Mouse (Mus musculus) layer of hippocampus, postnatal 14 days (tissue): Measurements from ENCODE around the gene Ctse. TPM values are rescaled to one million over a fixed set of nuclear protein-coding genes. Genes with fewer than 3 reads are reported as not detected.
A peak's percentile ranks its signal among the peaks of the same experiment; 100 is the strongest.
"Not testable (repeated sequence)": the region's sequence is repeated elsewhere in the genome, so short reads cannot be mapped to it uniquely, and the experiment has no call there.

ENCODE experiments used
- DNase-seq, 2 experiments: peaks; one replicate each; pipeline ENCODE4 v3.0.0; 2021 to 2022; ENCODE audit warnings: low spot score in 2 of 2, mixed read lengths in 1 of 2
- long read RNA-seq, 2 experiments: library from polyadenylated mRNA; stranded (forward); transcript quantifications; one replicate each; pipeline ENCODE4 v2.0.0; 2021
- total RNA-seq, 2 experiments: library from RNA; stranded (reverse); gene quantifications; 2 replicates each; pipeline ENCODE4 v1.2.3; 2021

Ctse gene
- not detected for total RNA-seq
- long read RNA-seq, experiment 1 = 0 reads
- long read RNA-seq, experiment 2 = 0 reads

DNA sequence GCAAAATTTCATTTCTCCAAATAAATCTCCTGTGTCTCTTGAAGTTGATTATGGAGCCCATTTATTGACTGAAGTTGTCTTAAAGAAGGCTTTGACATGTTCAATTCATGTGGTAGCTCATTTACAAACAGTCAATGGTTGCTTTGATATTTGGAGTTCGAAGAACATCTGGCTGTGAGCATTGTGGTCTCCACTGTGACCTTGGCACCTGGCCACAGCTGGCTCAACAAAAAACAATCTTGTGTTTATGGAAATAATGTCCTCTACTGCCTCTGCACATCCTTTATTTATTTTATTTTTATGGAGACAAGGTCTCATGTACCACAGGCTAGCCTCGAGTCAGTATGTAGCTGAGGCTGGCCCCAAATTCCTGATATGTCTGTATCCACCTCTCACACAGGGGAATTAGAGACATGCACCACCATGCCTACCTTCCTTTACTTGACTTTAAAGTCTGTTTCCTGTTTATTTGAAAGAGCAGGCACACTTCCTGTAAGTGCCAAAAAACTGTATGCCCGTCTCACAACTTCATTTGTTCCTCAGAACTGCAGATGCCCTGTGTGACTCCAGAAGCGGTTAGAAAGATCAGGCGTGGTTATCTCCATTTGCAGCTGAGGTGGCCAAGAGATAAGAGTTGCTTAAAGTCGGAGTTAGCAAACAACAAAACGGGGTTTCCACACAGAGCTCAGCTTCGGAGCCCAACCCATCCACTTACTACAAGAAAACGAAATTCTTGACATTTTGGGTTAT lies at the start of gene Ctse:
TSS of gene Ctse (plus strand) at position 516 of the 750 bp plus-strand sequence.
- no peak for DNase-seq

- no peak for DNase-seq
Measured at GRCm38 (mm10) chr1:131598905-131599304, 39.2 kb upstream of the Ctse start, which contains the start of gene Avpr1b. Gene Avpr1b (plus strand): TSS chr1:131599239.

DNA sequence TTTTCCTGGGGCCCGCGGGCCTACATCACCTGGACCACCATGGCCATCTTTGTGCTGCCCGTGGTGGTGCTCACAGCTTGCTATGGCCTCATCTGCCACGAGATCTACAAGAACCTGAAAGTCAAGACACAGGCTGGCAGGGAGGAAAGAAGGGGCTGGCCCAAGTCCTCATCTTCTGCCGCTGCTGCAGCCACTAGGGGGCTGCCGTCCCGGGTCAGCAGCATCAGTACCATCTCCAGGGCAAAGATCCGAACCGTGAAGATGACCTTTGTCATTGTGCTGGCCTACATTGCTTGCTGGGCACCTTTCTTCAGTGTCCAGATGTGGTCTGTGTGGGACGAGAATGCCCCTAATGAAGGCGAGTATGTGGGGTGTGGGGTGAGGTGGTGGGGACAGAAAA lies 37.8 kb upstream of the Ctse start:
- DNase-seq = no peak

DNA sequence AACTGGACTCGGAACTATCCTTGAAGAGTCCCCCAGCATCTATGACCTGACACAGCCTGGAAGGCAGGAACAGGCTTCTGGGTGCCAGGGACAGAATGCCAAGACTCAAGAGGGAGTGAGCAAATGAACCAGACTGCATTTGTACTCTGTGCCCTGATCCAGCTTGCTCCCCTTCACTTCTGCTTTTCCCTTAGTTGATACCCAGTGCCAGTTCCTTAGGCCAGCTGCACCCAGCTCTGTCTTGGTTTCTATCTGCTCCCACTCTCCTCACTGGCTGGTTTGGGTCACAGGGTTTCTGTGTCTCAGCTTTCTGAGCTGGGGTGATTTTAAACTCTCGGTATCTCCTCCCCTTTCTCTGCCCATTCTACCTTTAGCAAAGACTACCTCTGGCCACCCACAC lies 31.4 kb upstream of the Ctse start:
- DNase-seq = no peak

DNA sequence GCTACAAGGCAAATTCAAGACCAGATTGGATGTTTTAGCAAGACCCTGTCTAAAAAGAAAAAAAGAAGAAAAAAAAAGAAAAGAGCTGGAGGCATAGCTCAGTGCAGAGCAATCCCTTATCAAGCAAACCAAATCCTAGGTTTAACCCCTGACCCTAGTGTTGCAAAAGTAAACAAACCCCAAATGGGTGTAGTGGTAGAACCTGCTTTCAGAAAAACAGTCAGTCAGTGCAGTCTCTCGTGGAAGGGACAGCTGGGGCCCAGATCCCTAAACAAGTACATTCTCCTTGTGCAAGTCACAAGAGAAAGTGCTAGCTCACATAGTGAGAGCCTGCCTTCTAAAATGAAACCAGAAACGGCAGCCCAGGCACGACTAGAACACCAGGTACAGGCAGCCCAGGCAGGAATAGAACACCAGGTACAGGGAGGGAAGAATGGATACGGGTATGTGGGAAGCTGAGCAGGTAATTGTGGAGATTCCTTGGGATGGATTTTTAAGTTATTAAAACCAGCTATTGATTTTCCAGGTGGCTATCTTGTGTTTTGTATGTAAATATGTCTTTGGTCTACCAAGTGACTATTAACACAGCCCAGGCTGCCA lies 25.4 kb upstream of the Ctse start:
- DNase-seq = no peak

DNA sequence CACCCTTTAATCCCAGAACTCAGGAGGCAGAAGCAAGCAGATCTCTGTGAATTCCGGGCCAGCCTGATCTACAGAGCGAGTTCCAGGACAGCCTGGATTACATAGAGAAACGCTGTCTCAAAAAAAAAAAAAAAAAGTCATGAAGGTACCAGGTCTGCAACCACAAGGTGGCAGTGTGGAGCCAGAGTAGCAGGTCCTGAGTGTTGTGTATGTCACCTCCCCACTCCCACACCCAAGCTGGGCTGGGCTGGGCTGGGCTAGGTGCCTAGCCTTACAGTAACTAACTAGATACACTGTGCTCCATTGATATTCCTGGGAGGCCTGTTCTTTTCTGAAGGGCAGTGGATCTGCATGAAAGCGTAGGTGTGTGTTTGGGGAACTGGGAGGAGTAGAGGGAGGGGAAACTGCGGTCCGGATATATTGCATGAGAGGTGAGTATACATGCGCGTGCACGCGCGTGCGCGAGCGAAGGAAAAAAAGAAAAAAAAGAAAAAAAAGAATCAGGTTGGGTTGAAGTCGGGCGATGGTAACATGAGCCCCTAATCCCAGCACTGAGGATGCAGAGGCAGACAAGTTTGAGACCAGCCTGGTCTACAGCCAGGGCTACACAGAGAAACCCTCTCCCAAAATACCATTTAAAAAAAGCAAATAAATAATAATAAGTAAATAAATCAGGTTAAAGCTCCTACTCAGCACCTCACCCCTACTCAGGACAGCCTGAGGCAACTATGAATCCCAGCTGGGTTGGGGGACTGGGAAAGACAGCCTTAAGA lies 24.6 kb upstream of the Ctse start:
- DNase-seq = peak; percentile 59 to 70

GRCm38 (mm10) chr1:131614641-131615040 lies 23.5 kb upstream of the Ctse start:
- no peak for DNase-seq

- no peak for DNase-seq
Measured at GRCm38 (mm10) chr1:131616131-131616530, 22.0 kb upstream of the Ctse start.

DNA sequence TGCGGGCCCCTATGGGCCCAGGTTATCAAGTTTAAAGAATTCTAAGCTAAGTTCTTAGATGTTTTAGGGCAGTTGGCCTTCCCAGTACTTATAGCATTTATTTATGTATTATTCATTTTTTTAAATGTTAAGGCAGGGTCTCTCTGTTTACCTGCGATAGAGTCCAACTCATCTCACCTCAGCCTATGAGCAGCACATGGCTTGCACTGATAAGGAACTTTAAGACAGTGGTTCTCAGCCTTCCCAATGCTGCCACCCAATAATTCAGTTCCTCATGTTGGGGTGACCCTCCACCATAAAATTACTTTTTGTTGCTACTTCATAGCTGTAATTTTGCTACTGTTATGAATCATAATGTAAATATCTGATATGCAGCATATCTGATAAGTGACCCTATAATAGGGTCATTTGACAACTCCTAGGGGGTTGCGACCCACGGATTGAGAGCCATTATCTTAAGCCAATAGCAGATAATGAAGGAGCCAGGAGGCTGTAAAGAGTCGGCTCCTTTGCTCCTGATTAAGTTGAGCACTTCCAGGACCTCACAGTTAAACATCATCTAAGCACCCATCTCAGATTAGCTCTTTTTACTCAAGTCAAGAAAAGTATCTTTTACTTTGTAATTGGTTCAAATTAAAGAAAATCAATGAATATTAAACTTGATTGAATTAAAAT lies 21.4 kb upstream of the Ctse start:
- DNase-seq = no peak

GRCm38 (mm10) chr1:131618576-131618975 lies 19.5 kb upstream of the Ctse start:
- DNase-seq = no peak

- DNase-seq = no peak
Measured at GRCm38 (mm10) chr1:131619348-131619747, 18.8 kb upstream of the Ctse start.

- DNase-seq = no peak
Measured at GRCm38 (mm10) chr1:131623644-131624043, 14.5 kb upstream of the Ctse start.

- no peak for DNase-seq
Measured at GRCm38 (mm10) chr1:131624175-131624835, 13.8 kb upstream of the Ctse start.

DNA sequence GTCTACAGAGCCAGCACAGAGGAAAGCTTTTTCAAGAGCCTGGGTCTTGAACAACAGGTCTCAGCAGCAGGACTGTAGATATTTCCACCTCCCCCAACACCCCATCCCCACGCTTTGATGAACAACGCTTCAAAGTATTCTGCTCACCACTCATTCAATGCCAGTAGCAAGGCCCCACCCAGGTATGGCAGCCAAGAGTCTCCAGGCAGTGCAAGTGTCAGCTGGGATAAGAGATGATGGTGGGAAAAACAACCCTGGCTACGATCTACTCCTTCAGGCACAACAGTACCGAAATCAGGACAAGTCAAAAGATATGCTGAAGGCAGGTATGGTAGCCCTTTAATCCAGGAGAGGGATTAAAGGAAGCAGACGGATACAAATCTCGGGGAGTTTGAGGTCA lies 11.9 kb upstream of the Ctse start:
- DNase-seq = no peak

DNA sequence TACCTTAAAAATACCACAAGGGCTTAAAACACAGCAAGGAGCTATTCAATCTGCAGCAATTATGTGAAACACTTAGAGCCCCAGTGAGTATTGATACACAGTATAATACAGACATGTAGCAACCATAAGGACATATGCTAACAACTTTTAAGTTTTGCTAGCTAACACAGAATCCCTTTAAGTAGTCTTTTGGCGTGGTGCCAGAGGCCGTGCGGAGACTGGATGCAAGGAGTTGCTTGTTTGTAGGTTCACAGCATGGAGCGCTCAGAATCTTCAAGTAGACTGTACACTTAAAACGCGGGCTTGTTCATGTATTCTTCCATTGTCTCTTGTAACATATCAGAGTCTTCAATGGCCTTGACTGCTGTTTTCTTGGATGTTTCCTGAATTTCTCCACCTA lies 5.9 kb upstream of the Ctse start:
- not testable (repeated sequence) for DNase-seq

DNA sequence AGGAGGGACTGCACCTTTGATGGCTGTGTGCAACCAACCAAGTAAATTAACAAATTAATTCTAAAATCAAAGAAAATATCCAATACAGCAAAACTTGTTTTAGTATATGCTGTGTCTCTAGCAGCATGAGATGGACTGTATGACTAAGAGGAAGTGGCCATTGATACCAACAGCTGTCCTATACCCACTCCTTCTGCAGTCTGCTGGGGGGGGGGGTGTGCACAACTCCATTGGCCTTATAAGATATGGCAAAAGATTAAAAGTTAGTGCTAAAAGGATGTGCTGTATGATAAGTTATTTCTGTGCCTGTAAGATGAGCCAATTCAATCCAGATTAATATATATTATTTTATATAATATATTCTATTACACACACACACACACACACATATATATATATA lies 3.6 kb upstream of the Ctse start:
- DNase-seq = no peak

GRCm38 (mm10) chr1:131638541-131639421 lies 675 bp downstream of the Ctse start:
- no peak for DNase-seq

- no peak for DNase-seq
Measured at GRCm38 (mm10) chr1:131640062-131640461, 2.0 kb downstream of the Ctse start.

- DNase-seq = no peak
Measured at GRCm38 (mm10) chr1:131641565-131641964, 3.5 kb downstream of the Ctse start.

DNA sequence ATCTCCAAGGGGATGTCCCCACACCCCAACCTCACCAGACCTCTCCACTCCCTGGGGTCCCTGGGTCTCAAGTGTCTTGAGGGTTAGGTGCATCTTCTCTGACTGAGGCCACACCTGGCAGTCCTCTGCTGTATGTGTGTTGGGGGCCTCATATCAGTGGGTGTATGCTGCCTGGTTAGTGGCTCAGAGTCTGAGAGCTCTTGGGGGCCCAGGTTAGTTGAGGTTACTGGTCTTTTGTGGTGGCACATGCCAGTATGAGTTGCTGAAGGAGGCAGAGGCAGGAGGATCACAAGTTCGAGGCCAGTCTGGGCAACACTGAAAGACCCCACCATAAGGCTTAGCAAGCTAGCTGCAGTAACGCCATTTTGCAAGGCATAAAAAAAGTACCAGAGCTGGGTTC lies 4.1 kb downstream of the Ctse start:
- no peak for DNase-seq
